Mouse (Mus musculus): ENCODE results near the gene Ppil6. TPM values are rescaled to one million over a fixed set of nuclear protein-coding genes. Genes with fewer than 3 reads are reported as not detected.
A peak's percentile ranks its signal among the peaks of the same experiment; 100 is the strongest.

The Ppil6 gene
- polyA plus RNA-seq, 1 experiment from 2014 or later: 0.80 TPM

- H3K36me3 ChIP-seq (replicated peaks): peaks cover 20% of the 10 kb centered on the region
- H3K4me1 ChIP-seq: peaks cover 31% of the 10 kb centered on the region
- peak; percentile 95 for DNase-seq (ENCODE audit: low spot score)
- H3K27me3 ChIP-seq (replicated peaks; ENCODE audit: low read depth, poor library complexity, severe bottlenecking): no peaks in the 10 kb centered on the region
- H3K4me3 ChIP-seq: peak within 1 kb of the TSS; percentile 89
- H3K27ac ChIP-seq (replicated peaks): peak within 1 kb of the TSS; percentile 100
- WGBS: under 1% methylated on average over 69 of the region's 69 CpGs
- H3K9me3 ChIP-seq: no peaks in the 10 kb centered on the region
Measured at GRCm38 (mm10) chr10:41518981-41519618, 28.9 kb downstream of the Ppil6 start, which contains the start of gene Cd164. Gene Cd164 (plus strand): TSS chr10:41519414.

DNA sequence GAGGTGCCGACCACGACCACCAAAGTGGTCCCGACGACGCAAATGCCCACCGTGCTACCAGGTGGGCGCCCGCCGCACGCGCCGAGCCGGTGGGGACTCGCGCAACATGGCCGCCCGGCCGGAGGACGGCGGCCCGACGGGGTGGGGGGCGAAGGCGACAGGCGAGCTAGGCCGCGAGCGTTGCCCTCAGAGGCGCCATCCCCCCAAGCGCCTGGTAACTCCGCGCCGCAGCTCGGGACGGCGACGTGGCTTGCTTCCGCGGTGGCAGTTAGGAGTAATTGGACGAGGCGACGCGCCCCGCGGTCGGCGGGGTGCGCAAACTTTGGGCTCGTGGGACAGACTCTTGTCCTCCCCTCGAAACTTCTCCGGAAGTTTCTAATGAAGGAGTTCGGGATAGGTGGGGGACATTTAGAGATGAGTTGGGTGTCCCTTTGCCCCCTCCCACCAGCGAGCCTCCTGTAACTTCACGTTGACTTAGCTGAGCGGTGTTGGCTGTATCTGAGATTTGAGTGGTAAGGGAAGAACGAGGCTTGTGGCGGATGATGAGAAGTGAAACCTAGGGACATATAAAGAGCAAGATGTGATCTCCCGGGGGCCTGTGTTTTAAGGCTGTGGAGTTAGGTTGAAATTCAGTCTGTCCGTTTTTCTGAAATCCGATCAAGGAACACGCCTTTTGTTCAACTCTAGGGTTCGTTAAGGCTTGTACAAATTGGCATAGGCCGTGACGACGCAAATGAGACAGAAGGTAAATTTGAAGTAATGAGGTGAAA is 29.6 kb downstream of the Ppil6 start:
- DNase-seq (ENCODE audit: low spot score): no peak

DNA sequence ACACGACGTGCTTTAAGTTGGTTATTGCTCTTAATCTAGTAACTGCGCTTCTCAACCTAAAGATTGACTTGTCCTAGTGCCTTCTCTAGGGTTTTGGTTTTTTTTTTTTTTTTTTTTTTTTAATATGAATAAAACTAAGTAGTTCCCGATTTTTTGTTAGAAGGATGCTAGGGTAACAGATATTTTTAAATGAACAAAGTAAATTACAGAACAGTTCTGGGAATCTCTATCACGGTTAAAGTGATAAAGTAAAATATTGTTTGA is 30.1 kb downstream of the Ppil6 start:
- peak overlapping the region; percentile 89 for H3K4me3 ChIP-seq
- no peaks in the 10 kb centered on the region for H3K27me3 ChIP-seq (replicated peaks; ENCODE audit: low read depth, poor library complexity, severe bottlenecking)
- DNase-seq (ENCODE audit: low spot score): no peak
- peaks cover 32% of the 10 kb centered on the region for H3K36me3 ChIP-seq (replicated peaks)
- H3K4me1 ChIP-seq: peaks cover 31% of the 10 kb centered on the region
- WGBS: 8% methylated on average over 5 of the region's 5 CpGs
- H3K9me3 ChIP-seq: no peaks in the 10 kb centered on the region
- peak overlapping the region; percentile 100 for H3K27ac ChIP-seq (replicated peaks)

More for the DNA sequence above, 29.6 kb downstream of the Ppil6 start:
- Histone ChIP-seq H3K4me3 (peak overlapping the region; percentile 89), H3K9me3 (no peaks in the 10 kb centered on the region), H3K27me3 (replicated peaks; ENCODE audit: low read depth, poor library complexity, severe bottlenecking) (no peaks in the 10 kb centered on the region), H3K27ac (replicated peaks) (peak overlapping the region; percentile 100), H3K36me3 (replicated peaks) (peaks cover 27% of the 10 kb centered on the region), H3K4me1 (peaks cover 31% of the 10 kb centered on the region)
- WGBS: under 1% methylated on average over 65 of the region's 65 CpGs

DNA sequence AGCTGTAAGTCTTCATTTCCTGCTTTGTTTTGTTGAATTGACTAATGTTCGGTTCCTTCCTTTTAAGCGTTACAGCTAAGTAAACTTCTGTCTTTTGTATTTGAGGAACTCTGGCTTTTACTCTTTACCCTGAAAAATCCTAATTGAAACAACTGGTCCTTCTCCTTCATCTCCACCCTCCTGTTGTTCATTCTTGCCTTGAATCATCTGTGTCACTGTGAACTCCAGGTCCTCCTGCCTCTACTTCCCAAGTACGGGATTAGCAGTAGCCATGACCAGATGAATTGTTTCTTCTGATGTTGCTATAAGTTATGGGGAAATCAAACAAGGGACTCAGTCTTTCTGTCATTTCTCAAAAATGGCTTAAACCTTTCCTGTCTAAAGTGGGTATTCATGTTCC is 33.1 kb downstream of the Ppil6 start:
- H3K36me3 ChIP-seq (replicated peaks): peaks cover 61% of the 10 kb centered on the region

DNA sequence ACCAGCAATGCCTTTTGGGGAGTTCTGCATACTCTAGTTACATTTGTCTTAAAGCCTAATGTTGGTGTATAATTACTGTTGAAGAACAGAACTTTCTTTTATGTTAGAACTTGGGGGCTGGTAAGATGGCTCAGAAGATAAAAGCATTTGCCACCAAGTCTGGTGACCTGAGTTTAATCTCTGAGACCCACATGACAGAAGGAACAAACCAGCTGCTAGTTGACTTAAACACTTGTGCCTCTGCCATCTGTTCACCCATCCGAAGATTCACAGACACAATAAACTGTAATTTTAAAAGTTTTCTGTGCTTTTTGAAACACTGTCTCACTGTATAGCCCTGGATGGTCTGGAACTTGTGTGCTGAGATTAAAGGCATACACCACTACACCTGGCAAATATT is 35.5 kb downstream of the Ppil6 start:
- Histone ChIP-seq H3K27ac (replicated peaks) (no peak overlapping the region), H3K9me3 (no peaks in the 10 kb centered on the region), H3K27me3 (replicated peaks; ENCODE audit: low read depth, poor library complexity, severe bottlenecking) (no peaks in the 10 kb centered on the region), H3K4me1 (peaks cover 25% of the 10 kb centered on the region), H3K36me3 (replicated peaks) (peaks cover 84% of the 10 kb centered on the region), H3K4me3 (no peak overlapping the region)
- DNase-seq (ENCODE audit: low spot score): no peak
- WGBS: 88% methylated on average over 1 of the region's 1 CpGs

More for the DNA sequence above, 33.1 kb downstream of the Ppil6 start:
- no peak for DNase-seq (ENCODE audit: low spot score)
- WGBS: 88% methylated on average over 3 of the region's 3 CpGs
- no peak overlapping the region for H3K27ac ChIP-seq (replicated peaks)
- no peaks in the 10 kb centered on the region for H3K9me3 ChIP-seq
- no peak overlapping the region for H3K4me3 ChIP-seq
- H3K27me3 ChIP-seq (replicated peaks; ENCODE audit: low read depth, poor library complexity, severe bottlenecking): no peaks in the 10 kb centered on the region
- H3K4me1 ChIP-seq: peaks cover 27% of the 10 kb centered on the region

- H3K36me3 ChIP-seq (replicated peaks): peaks cover 98% of the 10 kb centered on the region
- no peak overlapping the region for H3K4me3 ChIP-seq
- H3K27ac ChIP-seq (replicated peaks): no peak overlapping the region
- H3K4me1 ChIP-seq: no peaks in the 10 kb centered on the region
- 92% methylated on average over 5 of the region's 5 CpGs for WGBS
- H3K9me3 ChIP-seq: no peaks in the 10 kb centered on the region
- no peak for DNase-seq (ENCODE audit: low spot score)
- no peaks in the 10 kb centered on the region for H3K27me3 ChIP-seq (replicated peaks; ENCODE audit: low read depth, poor library complexity, severe bottlenecking)
Measured at GRCm38 (mm10) chr10:41529972-41530371, 39.7 kb downstream of the Ppil6 start.

- Histone ChIP-seq H3K27me3 (replicated peaks; ENCODE audit: low read depth, poor library complexity, severe bottlenecking) (no peaks in the 10 kb centered on the region), H3K4me3 (no peak overlapping the region), H3K4me1 (no peaks in the 10 kb centered on the region), H3K36me3 (replicated peaks) (peaks cover 81% of the 10 kb centered on the region), H3K9me3 (no peaks in the 10 kb centered on the region), H3K27ac (replicated peaks) (no peak overlapping the region)
- 95% methylated on average over 2 of the region's 2 CpGs for WGBS
- no peak for DNase-seq (ENCODE audit: low spot score)
Measured at GRCm38 (mm10) chr10:41535991-41536390, 45.8 kb downstream of the Ppil6 start.

DNA sequence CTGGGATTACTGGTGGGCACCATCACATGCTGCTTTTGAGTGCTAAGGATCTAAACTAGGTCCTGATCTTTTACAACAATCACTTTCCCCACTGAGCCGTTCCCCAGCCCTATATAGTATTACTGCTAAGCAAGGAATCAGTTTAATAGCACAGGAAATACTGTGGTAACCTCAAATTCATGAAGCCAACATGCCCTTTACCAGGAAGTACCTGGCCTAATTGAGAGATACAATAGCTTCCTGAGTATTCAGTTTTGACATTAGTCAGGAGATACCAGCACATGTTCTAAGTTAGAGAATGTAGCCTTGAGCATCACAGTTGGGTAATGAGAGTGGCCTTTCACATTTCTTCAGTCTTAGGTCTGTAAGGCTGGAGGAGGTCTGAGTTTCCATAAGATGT is 46.5 kb downstream of the Ppil6 start:
- Histone ChIP-seq H3K9me3 (no peaks in the 10 kb centered on the region), H3K27ac (replicated peaks) (no peak overlapping the region), H3K27me3 (replicated peaks; ENCODE audit: low read depth, poor library complexity, severe bottlenecking) (no peaks in the 10 kb centered on the region), H3K4me3 (no peak overlapping the region), H3K36me3 (replicated peaks) (peaks cover 74% of the 10 kb centered on the region), H3K4me1 (no peaks in the 10 kb centered on the region)
- DNase-seq (ENCODE audit: low spot score): no peak
- 86% methylated on average over 1 of the region's 1 CpGs for WGBS

- peaks cover 67% of the 10 kb centered on the region for H3K36me3 ChIP-seq (replicated peaks)
- H3K27me3 ChIP-seq (replicated peaks; ENCODE audit: low read depth, poor library complexity, severe bottlenecking): no peaks in the 10 kb centered on the region
- no peaks in the 10 kb centered on the region for H3K9me3 ChIP-seq
- H3K27ac ChIP-seq (replicated peaks): no peak overlapping the region
- H3K4me1 ChIP-seq: no peaks in the 10 kb centered on the region
- WGBS: 87% methylated on average over 4 of the region's 4 CpGs
- DNase-seq (ENCODE audit: low spot score): no peak
- H3K4me3 ChIP-seq: no peak overlapping the region
Measured at GRCm38 (mm10) chr10:41537226-41537982, 47.2 kb downstream of the Ppil6 start.

DNA sequence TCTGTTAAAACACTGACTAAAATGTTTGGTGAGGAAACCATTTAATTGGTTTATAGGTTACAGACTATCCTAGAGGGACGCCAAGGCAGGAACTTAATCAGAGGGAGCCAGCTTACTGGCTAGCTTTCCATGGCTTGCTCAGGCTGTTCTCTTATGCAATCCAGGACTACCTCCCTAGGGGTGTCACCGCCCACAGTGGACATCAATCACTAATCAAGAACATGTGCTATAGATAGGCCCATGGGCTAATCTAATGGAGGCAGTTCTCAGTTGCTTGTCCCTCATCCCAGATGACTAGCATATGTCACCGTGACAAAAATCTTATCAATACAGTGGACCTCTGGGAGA is 47.7 kb downstream of the Ppil6 start:
- DNase-seq (ENCODE audit: low spot score): no peak
- Histone ChIP-seq H3K4me1 (no peaks in the 10 kb centered on the region), H3K27ac (replicated peaks) (no peak overlapping the region), H3K36me3 (replicated peaks) (peaks cover 62% of the 10 kb centered on the region), H3K4me3 (no peak overlapping the region), H3K9me3 (no peaks in the 10 kb centered on the region), H3K27me3 (replicated peaks; ENCODE audit: low read depth, poor library complexity, severe bottlenecking) (no peaks in the 10 kb centered on the region)
- WGBS: 87% methylated on average over 3 of the region's 3 CpGs

GRCm38 (mm10) chr10:41538986-41539385 is 48.7 kb downstream of the Ppil6 start:
- Histone ChIP-seq H3K36me3 (replicated peaks) (peaks cover 51% of the 10 kb centered on the region), H3K4me1 (peaks cover under 1% of the 10 kb centered on the region; the same call in 1 of the 2 replicates), H3K27ac (replicated peaks) (no peak overlapping the region), H3K27me3 (replicated peaks; ENCODE audit: low read depth, poor library complexity, severe bottlenecking) (no peaks in the 10 kb centered on the region), H3K4me3 (no peak overlapping the region), H3K9me3 (no peaks in the 10 kb centered on the region)
- no peak for DNase-seq (ENCODE audit: low spot score)
- WGBS: 93% methylated on average over 4 of the region's 4 CpGs

DNA sequence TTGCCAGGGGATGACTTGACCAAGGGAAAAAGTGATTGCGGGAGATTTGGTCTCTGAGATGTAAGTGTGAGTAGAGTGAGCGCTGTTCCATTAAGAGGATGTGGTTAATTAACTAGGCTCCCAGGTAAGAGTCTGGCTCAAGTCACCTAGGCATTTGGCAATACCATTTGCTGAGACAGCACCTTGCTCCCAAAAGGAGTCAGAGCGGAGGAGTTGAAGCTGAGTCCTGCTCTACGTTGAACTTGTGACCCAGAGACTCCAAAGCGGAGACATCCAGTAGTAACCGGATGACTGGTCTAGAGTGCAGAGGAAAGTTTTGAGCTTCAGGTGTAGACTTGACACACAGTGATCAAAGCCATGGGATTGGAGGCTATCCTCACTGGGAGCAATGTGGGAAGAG is 51.8 kb downstream of the Ppil6 start:
- no peak overlapping the region for H3K4me3 ChIP-seq
- H3K36me3 ChIP-seq (replicated peaks): peaks cover 21% of the 10 kb centered on the region
- no peak for DNase-seq (ENCODE audit: low spot score)
- 94% methylated on average over 6 of the region's 6 CpGs for WGBS
- H3K4me1 ChIP-seq: peaks cover 18% of the 10 kb centered on the region
- H3K27me3 ChIP-seq (replicated peaks; ENCODE audit: low read depth, poor library complexity, severe bottlenecking): no peaks in the 10 kb centered on the region
- H3K27ac ChIP-seq (replicated peaks): no peak overlapping the region
- H3K9me3 ChIP-seq: no peaks in the 10 kb centered on the region

GRCm38 (mm10) chr10:41543439-41543838 is 53.2 kb downstream of the Ppil6 start:
- no peak overlapping the region for H3K4me3 ChIP-seq
- H3K27ac ChIP-seq (replicated peaks): no peak overlapping the region
- DNase-seq (ENCODE audit: low spot score): no peak
- H3K9me3 ChIP-seq: no peaks in the 10 kb centered on the region
- H3K36me3 ChIP-seq (replicated peaks): peaks cover 8% of the 10 kb centered on the region
- no peaks in the 10 kb centered on the region for H3K27me3 ChIP-seq (replicated peaks; ENCODE audit: low read depth, poor library complexity, severe bottlenecking)
- 83% methylated on average over 4 of the region's 4 CpGs for WGBS
- peaks cover 18% of the 10 kb centered on the region for H3K4me1 ChIP-seq
